Mouse (Mus musculus): ENCODE data around the gene Syf2.

- TF ChIP-seq CTCF (IDR thresholded peaks at IDR 0.05; ENCODE audit: control insufficient read depth, insufficient read depth, insufficient replicate concordance, low read depth, low read length), result no peak
- no peak for TF ChIP-seq POLR2A (IDR thresholded peaks at IDR 0.05; ENCODE audit: control insufficient read depth, low read depth, low read length)
Measured at GRCm38 (mm10) chr4:134921703-134922102, 9.0 kb upstream of the Syf2 start.
